Mouse (Mus musculus) monocyte, adult 5-6 weeks (primary cell): ENCODE data around the gene Olfr1416. TPM values are rescaled to one million over a fixed set of nuclear protein-coding genes. Genes with fewer than 3 reads are reported as not detected.
"Not testable (repeated sequence)": the region's sequence is repeated elsewhere in the genome, so short reads cannot be mapped to it uniquely, and the experiment has no call there.

ENCODE experiments used
- ATAC-seq: fragments of 153-309, 156-312 bp; replicated peaks from 2 replicates; pipeline ENCODE4 v1.8.0; 2017; ENCODE audit warnings: mild to moderate bottlenecking; ENCODE audit not compliant: low TSS enrichment, insufficient number of reproducible peaks, severe bottlenecking, poor library complexity, low FRiP score
- total RNA-seq: library from RNA; stranded (forward); fragments of 200-1000, 200-491, 200-594 nt; gene quantifications from 3 replicates; pipeline ENCODE4 v1.2.3, GENCODE M21; 2017

Olfr1416 gene
- not detected in 3 replicates for total RNA-seq

- no peak for ATAC-seq
Observed at GRCm38 (mm10) chr1:92485013-92485412, at the start of gene Olfr1416. Gene Olfr1416, minus strand, starts transcription at chr1:92485113.

GRCm38 (mm10) chr1:92523764-92524163 is 38.9 kb upstream of the Olfr1416 start:
- no peak for ATAC-seq

- ATAC-seq: no peak
Observed at GRCm38 (mm10) chr1:92521376-92521775, 36.5 kb upstream of the Olfr1416 start.

GRCm38 (mm10) chr1:92519046-92519445 is 34.1 kb upstream of the Olfr1416 start:
- ATAC-seq: no peak

- ATAC-seq: no peak
Observed at GRCm38 (mm10) chr1:92518561-92518960, 33.6 kb upstream of the Olfr1416 start, which contains the start of gene Olfr1414. Gene Olfr1414, minus strand, starts transcription at chr1:92518661.

- ATAC-seq: no peak
Observed at GRCm38 (mm10) chr1:92515390-92515789, 30.5 kb upstream of the Olfr1416 start.

- ATAC-seq: not testable (repeated sequence)
Observed at GRCm38 (mm10) chr1:92511646-92512045, 26.7 kb upstream of the Olfr1416 start.

GRCm38 (mm10) chr1:92496001-92496400 is 11.1 kb upstream of the Olfr1416 start, which contains the start of gene Olfr1415:
Gene Olfr1415, minus strand, starts transcription at chr1:92496101.
- no peak for ATAC-seq

GRCm38 (mm10) chr1:92474066-92474578 is 10.8 kb downstream of the Olfr1416 start:
- ATAC-seq: peak; percentile 7; the same call in 1 of the 2 replicates

- ATAC-seq: peak; percentile 94
Observed at GRCm38 (mm10) chr1:92473165-92474041, 11.5 kb downstream of the Olfr1416 start, which contains the start of gene Ndufa10. Gene Ndufa10, minus strand, starts transcription at chr1:92473860.

GRCm38 (mm10) chr1:92468891-92469290 is 16.0 kb downstream of the Olfr1416 start:
- ATAC-seq: 0 out of 2 replicates have a peak, but pooled peaks have one; percentile 7

GRCm38 (mm10) chr1:92458416-92458815 is 26.5 kb downstream of the Olfr1416 start:
- no peak for ATAC-seq

GRCm38 (mm10) chr1:92457758-92458157 is 27.2 kb downstream of the Olfr1416 start:
- no peak for ATAC-seq

- no peak for ATAC-seq
Observed at GRCm38 (mm10) chr1:92453751-92454445, 31.0 kb downstream of the Olfr1416 start.

GRCm38 (mm10) chr1:92448293-92448692 is 36.6 kb downstream of the Olfr1416 start:
- no peak for ATAC-seq

GRCm38 (mm10) chr1:92441453-92442063 is 43.4 kb downstream of the Olfr1416 start:
- no peak for ATAC-seq

GRCm38 (mm10) chr1:92440066-92440750 is 44.7 kb downstream of the Olfr1416 start:
- ATAC-seq: no peak

GRCm38 (mm10) chr1:92437678-92438271 is 47.1 kb downstream of the Olfr1416 start:
- no peak for ATAC-seq
